ENCODE assay signal across 23 mouse cellular contexts in the genomic region with DNA sequence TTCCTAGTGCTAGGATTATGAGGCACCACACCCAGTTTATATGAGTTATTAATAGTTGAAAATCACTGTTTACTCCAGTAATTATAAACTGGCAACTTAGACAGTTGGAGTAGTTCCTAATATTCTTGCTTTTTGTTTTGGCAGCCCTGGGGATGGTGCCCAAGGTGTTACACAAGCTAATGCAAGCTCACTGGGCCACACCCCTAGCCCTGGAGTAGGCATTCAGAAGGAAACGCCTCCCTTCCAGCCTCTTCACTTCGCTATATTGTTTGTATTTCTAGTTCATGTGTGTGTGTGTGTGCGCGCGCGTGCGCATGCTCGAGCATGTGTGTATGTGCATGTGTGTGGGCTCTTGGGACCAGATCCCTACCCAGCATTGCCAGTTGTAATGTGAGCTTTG. TPM values are rescaled to one million over a fixed set of nuclear protein-coding genes. Genes with fewer than 3 reads are reported as not detected.
A peak's percentile ranks its signal among the peaks of the same experiment; 100 is the strongest.
DNase-seq lines count a peak whose midpoint lies in the region; ATAC-seq and TF ChIP-seq lines count a peak whose summit lies in the region.
"Had no signal": no experiment of that assay in that cellular context is flagged by ENCODE, and none has a peak within 500 bp of the region (broad histone marks: within the 10 kb centered on the region; RNA-seq: fewer than 3 reads in every experiment).

No protein-coding gene starts in this region.

- H3K27me3 ChIP-seq in midbrain, embryonic 15.5 days (replicated peaks), result no peaks in the 10 kb centered on the region
- H3K27me3 ChIP-seq: forebrain, embryonic 13.5 days; hindbrain, embryonic 12.5 days had no signal

- WGBS in midbrain, embryonic 15.5 days, result 96% methylated on average over 8 of the region's 8 CpGs

- no peak overlapping the region for H3K4me3 ChIP-seq in layer of hippocampus, adult 2 months
- H3K4me3 ChIP-seq in midbrain, embryonic 15.5 days, result no peak overlapping the region
- H3K4me3 ChIP-seq: forebrain, embryonic 13.5 days; heart, embryonic 10.5 days; hindbrain, embryonic 12.5 days had no signal

- H3K9me3 ChIP-seq in midbrain, embryonic 15.5 days, result no peaks in the 10 kb centered on the region
- H3K9me3 ChIP-seq: forebrain, embryonic 13.5 days; G1E; heart, embryonic 10.5 days; hindbrain, embryonic 12.5 days had no signal

- H3K4me2 ChIP-seq in midbrain, embryonic 15.5 days, result no peak overlapping the region
- H3K4me2 ChIP-seq: forebrain, embryonic 13.5 days; hindbrain, embryonic 12.5 days had no signal

- no peak for ATAC-seq in midbrain, embryonic 15.5 days (replicated peaks)
- ATAC-seq: CD4-positive, CD25-positive, alpha-beta regulatory T cell, adult 4 months; forebrain, embryonic 13.5 days; forebrain, postnatal 0 days; hindbrain, postnatal 0 days had no signal

- no peak overlapping the region for H3K9ac ChIP-seq in midbrain, embryonic 15.5 days
- H3K9ac ChIP-seq: forebrain, embryonic 13.5 days; forebrain, postnatal 0 days; hindbrain, embryonic 12.5 days had no signal

- no peak for TF ChIP-seq CTCF in layer of hippocampus, adult 2 months (conservative IDR thresholded peaks at IDR 0.05)

- peak overlapping the region; percentile 63; the same call in 1 of the 2 replicates for H3K27ac ChIP-seq in layer of hippocampus, adult 2 months
- no peak overlapping the region for H3K27ac ChIP-seq in midbrain, embryonic 15.5 days
- H3K27ac ChIP-seq: forebrain, embryonic 13.5 days; heart, embryonic 10.5 days; hindbrain, embryonic 12.5 days; hindbrain, postnatal 0 days had no signal

- 0 out of 2 replicates have a peak, but pooled peaks cover 5% of the 10 kb centered on the region for H3K36me3 ChIP-seq in midbrain, embryonic 15.5 days (replicated peaks)

- peak; percentile 39 for DNase-seq in adrenal gland, postnatal 10 days
- no peak for DNase-seq in adrenal gland, adult 8-10 months
- no peak for DNase-seq in layer of hippocampus, adult 2 months (ENCODE audit: low spot score in 2 of 2)
- DNase-seq in layer of hippocampus, postnatal 10 days (ENCODE audit: low spot score in 2 of 2), result no peak
- peak; percentile 63 for DNase-seq in lung, postnatal 10 days
- DNase-seq in lung, postnatal 4 days, result peak; percentile 32 to 52
- DNase-seq in liver, result no peak
- DNase-seq: B cell, adult 2 months; cerebellum, adult 11-12 months; cerebellum, adult 9-10 months; cerebellum, postnatal 25 days; forebrain, postnatal 0 days; gastrocnemius, postnatal 36 days; heart, adult 11 months; heart, postnatal 10 days; heart, postnatal 4 days had no signal

- no peaks in the 10 kb centered on the region for H3K4me1 ChIP-seq in midbrain, embryonic 15.5 days
- H3K4me1 ChIP-seq: forebrain, embryonic 13.5 days; heart, embryonic 10.5 days; hindbrain, embryonic 12.5 days had no signal

RNA-seq across cellular contexts. Expression of a gene that starts 46.7 kb away (rescaled TPM):
- total RNA-seq in adrenal gland, postnatal 10 days (2021), result 10 to 100 TPM; 35.9 to 38.0 TPM
- total RNA-seq in adrenal gland, adult 8-10 months (2022), result 10 to 100 TPM; 44.2 to 79.9 (median 57.6) TPM
- 100 to 1,000 TPM; 106 to 116 TPM for total RNA-seq in layer of hippocampus, adult 2 months (2021)
- total RNA-seq in layer of hippocampus, postnatal 10 days (2021), result 10 to 100 TPM; 75.4 to 86.9 TPM
- polyA plus RNA-seq in midbrain, embryonic 15.5 days (2015; fragmentation: Nextera tagmentation; extraction: Ambion mirVana), result 113 and 119 TPM in 2 replicates

Comparison
In these comparisons a context has a peak if more than half of its experiments do, and no peak if none do; other contexts are left out.
1. DNase-seq: peak in adrenal gland, postnatal 10 days (single experiment), lung, postnatal 10 days (single experiment) and lung, postnatal 4 days (2 of 2); none in adrenal gland, adult 8-10 months (single experiment), layer of hippocampus, adult 2 months (0 of 2), layer of hippocampus, postnatal 10 days (0 of 2) and liver (single experiment).